Mouse (Mus musculus): ENCODE results near the gene Zfr2.

DNA sequence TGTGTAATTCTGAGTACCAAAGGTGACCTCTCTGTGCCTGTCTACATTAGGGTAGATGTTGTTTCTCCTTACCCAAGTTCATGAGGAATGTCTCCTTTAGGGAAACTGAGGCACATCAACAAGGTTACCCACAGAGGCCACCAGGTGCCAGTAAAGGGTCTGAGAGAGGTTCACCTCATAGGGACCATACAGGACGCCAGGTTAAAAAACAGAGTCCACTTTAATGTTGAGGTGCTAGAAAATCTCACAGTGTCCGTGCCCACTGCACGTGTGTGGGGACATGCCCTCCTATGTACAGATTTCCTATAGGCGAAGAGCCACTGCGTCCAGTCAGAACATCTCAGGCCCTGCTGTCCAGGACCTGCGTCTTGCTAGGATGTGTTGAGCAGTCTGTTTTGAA, 34.0 kb upstream of the Zfr2 start:
- no peak for TF ChIP-seq USF1 (IDR thresholded peaks at IDR 0.05; ENCODE audit: low read depth)
- TF ChIP-seq CTCF (IDR thresholded peaks at IDR 0.05; ENCODE audit: control insufficient read depth, insufficient read depth, insufficient read length) = no peak
- TF ChIP-seq CEBPB (IDR thresholded peaks at IDR 0.05; ENCODE audit: low read depth) = no peak
- no peak for TF ChIP-seq MAX (IDR thresholded peaks at IDR 0.05)
- no peak for TF ChIP-seq MYOD1 (IDR thresholded peaks at IDR 0.05; ENCODE audit: control insufficient read depth, insufficient read length, low read depth)
